Mouse (Mus musculus) olfactory bulb, adult 2 months (tissue): Measurements from ENCODE around the gene Megf6. TPM values are rescaled to one million over a fixed set of nuclear protein-coding genes. Genes with fewer than 3 reads are reported as not detected.
A peak's percentile ranks its signal among the peaks of the same experiment; 100 is the strongest.

Source experiments
- H3K27ac ChIP-seq: fragments of 200-500 bp; 2 replicates; pipeline ENCODE4 v1.5.1; 2012; ENCODE audit warnings: low read depth, low read length; ENCODE audit not compliant: insufficient read depth
- H3K4me1 ChIP-seq: fragments of 200-500 bp; 2 replicates; pipeline ENCODE4 v1.6.1; 2012; ENCODE audit warnings: low read length; ENCODE audit not compliant: control insufficient read depth, insufficient read depth
- H3K4me3 ChIP-seq: fragments of 200-500 bp; 2 replicates; pipeline ENCODE4 v1.5.1; 2012; ENCODE audit warnings: mild to moderate bottlenecking, low read depth, low read length, moderate library complexity; ENCODE audit not compliant: insufficient read depth
- CTCF ChIP-seq: fragments of 200-500 bp; IDR thresholded peaks from 2 replicates; pipeline ENCODE4 v1.5.1; 2012; ENCODE audit warnings: low read depth, mild to moderate bottlenecking, low read length, moderate library complexity; ENCODE audit not compliant: insufficient read depth
- POLR2A ChIP-seq: fragments of 200-500 bp; IDR thresholded peaks from 2 replicates; pipeline ENCODE4 v1.6.1; 2012; ENCODE audit warnings: mild to moderate bottlenecking, low read depth, low read length, moderate library complexity; ENCODE audit not compliant: insufficient read depth
- WGBS: fragments of 180-500 bp; shearing (Covaris S2); methylation state at CpG from one replicate; pipeline ENCODE4 v1.1.7; 2018; 5-methylcytosine and 5-hydroxymethylcytosine counted together
- polyA plus RNA-seq: library from polyadenylated mRNA; stranded (reverse); fragments of >200 nt; gene quantifications from 2 replicates; pipeline ENCODE4 v1.2.4, GENCODE M21; 2012; ENCODE audit warnings: low replicate concordance; ENCODE audit not compliant: missing spikeins, insufficient read depth, insufficient read length

Gene Megf6
- polyA plus RNA-seq, 1 experiment, result not detected

DNA sequence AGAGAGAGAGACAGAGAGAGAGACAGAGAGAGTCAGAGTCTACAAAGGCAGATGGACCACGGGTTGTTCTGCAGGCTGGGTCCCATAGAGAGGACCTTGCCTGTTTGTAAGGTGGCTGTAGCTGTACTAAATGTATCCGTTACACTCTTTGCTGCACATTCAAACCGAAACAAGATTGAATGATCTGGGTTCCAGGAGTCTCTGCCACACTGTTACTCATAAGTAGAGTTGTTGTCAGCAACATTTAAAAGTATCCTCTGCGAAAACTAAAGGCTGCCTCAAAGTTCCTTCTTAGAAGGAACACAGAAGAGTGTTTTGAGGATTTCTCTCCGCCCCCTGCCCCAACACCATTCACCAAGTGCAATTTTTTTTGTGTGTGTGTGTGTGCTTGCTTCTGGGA, 33.4 kb upstream of the Megf6 start:
- Histone ChIP-seq H3K4me1 (peaks cover 20% of the 10 kb centered on the region), H3K4me3 (no peak overlapping the region), H3K27ac (no peak overlapping the region)
- WGBS, result 59% methylated on average over 5 of the region's 5 CpGs
- TF ChIP-seq POLR2A (no peak), CTCF (no peak)

GRCm38 (mm10) chr4:154139671-154140181, 30.8 kb upstream of the Megf6 start:
- Histone ChIP-seq H3K4me3 (peak overlapping the region; percentile 28), H3K27ac (no peak overlapping the region), H3K4me1 (peaks cover 23% of the 10 kb centered on the region)
- WGBS, result under 1% methylated on average over 57 of the region's 59 CpGs
- TF ChIP-seq POLR2A (no peak), CTCF (no peak)

DNA sequence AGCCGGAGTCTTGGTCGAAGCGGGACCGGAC, 30.5 kb upstream of the Megf6 start, which contains the start of gene Trp73:
Gene Trp73, minus strand, starts transcription at position 27 of the 31 bp plus-strand sequence.
- WGBS, result 0% methylated on average over 4 of the region's 4 CpGs
- Histone ChIP-seq H3K4me1 (peaks cover 23% of the 10 kb centered on the region), H3K4me3 (peak within 1 kb of the TSS; percentile 28), H3K27ac (no peak within 1 kb of the TSS)
- no peak for TF ChIP-seq CTCF
- TF ChIP-seq POLR2A, result no peak

DNA sequence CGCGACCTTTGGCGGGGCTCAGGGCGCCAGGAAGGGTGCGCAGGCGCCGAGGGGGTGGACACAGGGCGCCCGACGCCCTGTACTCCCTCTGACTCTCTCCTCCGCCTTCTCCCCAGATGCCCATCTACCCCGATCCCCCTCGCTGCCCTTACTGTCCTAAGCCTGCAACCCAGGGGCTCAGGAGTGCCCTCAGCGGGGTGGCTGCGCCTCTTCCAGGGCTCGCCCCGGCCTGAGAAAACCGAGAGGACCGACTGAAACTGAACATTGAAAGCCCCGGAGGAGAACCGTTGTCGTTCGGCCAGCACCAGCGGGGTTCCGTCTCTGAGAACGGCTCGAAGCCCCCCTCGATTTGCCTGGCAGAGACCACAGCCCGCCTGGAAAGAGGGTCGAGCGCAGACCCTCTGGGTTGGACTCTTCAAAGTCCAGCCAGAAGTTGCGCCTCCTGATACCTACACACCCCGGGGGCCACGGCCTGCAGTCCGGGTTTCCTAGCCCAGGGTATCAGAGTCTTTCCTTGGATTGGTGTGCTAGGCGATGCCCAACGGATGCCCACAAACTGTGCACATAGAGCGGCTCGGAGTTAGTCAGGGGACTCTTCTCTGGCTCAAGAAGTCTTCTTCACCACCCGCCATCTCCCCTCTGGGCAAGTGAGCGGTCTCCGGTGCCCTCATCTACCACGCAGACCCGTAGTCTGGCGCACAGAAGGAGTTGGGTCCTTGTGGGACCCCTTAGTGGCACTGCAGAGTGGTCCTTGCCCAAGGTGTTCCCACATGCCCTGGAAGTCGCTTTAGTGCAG, 30.1 kb upstream of the Megf6 start:
- Histone ChIP-seq H3K4me1 (peaks cover 23% of the 10 kb centered on the region), H3K27ac (no peak overlapping the region), H3K4me3 (peak overlapping the region; percentile 28)
- TF ChIP-seq CTCF (no peak), POLR2A (no peak)
- WGBS, result 2% methylated on average over 46 of the region's 46 CpGs

DNA sequence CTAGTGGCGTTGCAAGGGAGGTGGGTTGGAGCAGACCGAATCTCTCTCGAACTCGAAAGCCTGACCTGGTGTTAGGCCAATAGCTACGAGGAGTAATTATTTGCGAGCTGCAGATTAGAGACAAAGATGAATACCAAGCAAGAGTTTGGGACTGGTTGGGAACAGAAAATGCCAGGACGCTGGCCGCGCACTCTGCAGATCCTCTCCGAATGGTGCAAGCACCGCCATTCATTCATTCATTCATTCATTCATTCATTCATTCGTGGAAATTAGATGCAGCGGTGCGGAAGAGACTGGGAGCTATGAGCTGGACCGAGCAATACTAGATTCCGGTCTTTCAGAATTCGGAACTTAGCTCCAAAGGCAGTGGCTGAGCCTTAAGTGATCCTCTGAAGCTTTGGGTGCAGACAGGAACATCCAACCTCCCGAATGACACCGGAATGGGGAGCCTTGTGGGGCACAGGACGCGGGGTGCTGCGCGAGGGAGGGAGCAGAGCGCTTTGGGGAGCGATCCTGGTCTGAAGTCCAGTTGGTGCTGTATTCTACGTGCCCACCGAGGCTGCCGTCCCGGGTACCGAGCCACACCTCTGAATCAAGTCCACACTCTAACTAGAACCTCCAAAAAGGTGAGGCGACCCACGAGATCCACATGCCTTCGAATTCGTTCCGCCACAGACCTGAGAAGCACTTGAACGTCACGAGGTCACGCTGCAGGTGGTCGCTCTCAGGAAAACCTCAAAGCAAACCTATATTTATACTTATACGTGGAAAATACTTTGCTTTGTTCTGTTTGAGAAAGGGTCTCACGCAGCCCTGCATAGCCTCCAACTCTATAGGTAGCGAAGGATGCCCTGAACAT, 29.3 kb upstream of the Megf6 start:
- WGBS, result 2% methylated on average over 42 of the region's 42 CpGs
- TF ChIP-seq POLR2A (no peak), CTCF (no peak)
- Histone ChIP-seq H3K4me1 (peaks cover 23% of the 10 kb centered on the region), H3K4me3 (no peak overlapping the region), H3K27ac (no peak overlapping the region)

DNA sequence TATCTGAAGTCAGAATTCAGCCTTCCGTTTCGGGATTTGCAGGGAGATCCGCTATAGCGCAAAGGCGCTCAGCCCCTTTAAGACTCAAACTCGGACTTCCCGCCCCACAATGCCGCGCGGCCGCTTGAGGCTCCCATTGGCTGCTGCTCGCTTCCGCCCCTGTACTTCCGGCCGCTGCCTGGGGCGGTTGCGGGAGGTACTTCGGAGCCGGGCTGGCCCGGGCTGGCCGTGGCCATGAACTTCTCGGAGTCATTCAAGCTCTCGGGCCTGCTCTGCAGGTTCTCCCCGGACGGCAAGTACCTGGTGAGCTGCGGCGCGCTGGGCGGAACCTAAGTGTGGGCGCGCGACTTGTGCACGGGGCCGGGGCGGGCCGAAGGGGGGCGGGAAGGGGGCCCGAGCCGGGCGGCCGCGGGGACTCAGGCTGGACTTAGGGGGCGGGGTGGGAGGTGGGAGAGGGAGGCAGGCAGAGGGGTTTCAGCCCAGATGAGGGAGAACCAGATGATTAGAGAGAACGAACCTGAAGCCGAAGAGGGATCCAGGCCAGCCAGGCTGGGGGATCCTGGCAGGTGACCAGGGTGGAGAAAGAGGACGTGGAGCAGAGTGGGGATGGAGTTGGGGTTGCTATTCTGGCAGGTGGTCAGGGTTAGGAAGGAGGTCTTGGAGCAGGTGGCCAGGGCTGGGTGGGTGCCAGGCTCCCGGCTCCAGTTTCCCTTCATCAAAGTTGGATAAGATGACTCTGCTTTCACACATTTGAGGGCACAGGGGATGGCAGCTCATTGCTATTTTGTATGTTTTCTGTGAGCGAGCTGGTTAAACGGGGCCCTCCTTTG, 28.1 kb upstream of the Megf6 start, which contains the start of gene Wrap73:
Gene Wrap73, plus strand, starts transcription at position 162 of the 830 bp plus-strand sequence.
- Histone ChIP-seq H3K4me3 (peak within 1 kb of the TSS; percentile 98), H3K4me1 (peaks cover 23% of the 10 kb centered on the region), H3K27ac (peak within 1 kb of the TSS; percentile 83)
- under 1% methylated on average over 49 of the region's 49 CpGs for WGBS
- TF ChIP-seq CTCF (no peak), POLR2A (peak; percentile 62)

DNA sequence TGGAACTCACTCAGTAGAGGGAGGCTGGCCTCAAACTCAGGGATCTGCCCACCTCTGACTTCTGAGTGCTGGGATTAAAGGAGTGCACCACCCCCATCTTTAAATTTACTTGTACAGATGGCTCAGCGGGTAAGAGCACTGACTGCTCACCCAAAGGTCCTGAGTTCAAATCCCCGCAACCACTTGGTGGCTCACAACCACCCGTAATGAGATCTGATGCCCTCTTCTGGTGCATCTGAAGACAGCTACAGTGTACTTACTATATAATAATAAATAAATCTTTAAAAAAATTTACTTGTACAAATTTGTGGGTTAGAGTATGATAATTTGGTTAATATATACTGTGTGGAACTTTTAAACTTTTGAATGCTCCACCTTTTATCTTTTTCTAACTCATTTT, 25.8 kb upstream of the Megf6 start:
- 86% methylated on average over 3 of the region's 3 CpGs for WGBS
- Histone ChIP-seq H3K27ac (no peak overlapping the region), H3K4me3 (no peak overlapping the region), H3K4me1 (peaks cover 20% of the 10 kb centered on the region)
- no peak for TF ChIP-seq CTCF
- no peak for TF ChIP-seq POLR2A

DNA sequence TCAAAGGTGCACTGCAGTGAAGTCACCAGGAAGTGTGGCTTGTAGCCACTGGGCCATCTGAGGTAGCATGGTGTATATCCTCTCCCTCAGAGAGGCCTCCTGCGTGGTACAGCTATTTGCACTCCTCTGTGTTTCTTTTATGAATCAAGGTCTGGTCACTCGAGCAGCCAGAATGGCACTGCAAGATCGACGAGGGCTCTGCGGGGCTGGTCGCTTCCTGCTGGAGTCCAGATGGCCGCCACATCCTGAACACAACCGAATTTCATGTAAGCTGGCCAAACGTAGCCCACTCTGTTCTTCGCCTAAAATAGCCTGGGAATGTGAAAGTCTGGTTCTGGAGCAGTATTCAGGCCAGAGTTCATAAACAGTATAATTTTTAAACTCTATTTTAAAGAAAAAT, 24.2 kb upstream of the Megf6 start:
- H3K27ac ChIP-seq, result no peak overlapping the region
- H3K4me1 ChIP-seq, result peaks cover 6% of the 10 kb centered on the region
- TF ChIP-seq CTCF, result no peak
- TF ChIP-seq POLR2A, result no peak
- no peak overlapping the region for H3K4me3 ChIP-seq
- WGBS, result 78% methylated on average over 10 of the region's 10 CpGs
